Comparison of ENCODE assay signal across 14 mouse cellular contexts in genomic region chr1:91674082-91674655, GRCm38 (mm10).
"Had no signal": no experiment of that assay in that cellular context is flagged by ENCODE, and none has a peak within 500 bp of the region (broad histone marks: within the 10 kb centered on the region; RNA-seq: fewer than 3 reads in every experiment).

No protein-coding gene starts in this region.

- DNase-seq: kidney, adult 8-10 months; kidney, postnatal 36 days; left cerebral cortex, postnatal 4 days; lung, adult 18-20 months; lung, postnatal 4 days; midbrain, embryonic 14.5 days; right cerebral cortex, postnatal 4 days; spleen, adult 18-20 months; thymus, adult 2 months; thymus, postnatal 25 days had no signal

- H3K9ac ChIP-seq: limb, embryonic 13.5 days; liver, embryonic 14.5 days; neural tube, embryonic 12.5 days had no signal

- H3K36me3 ChIP-seq: limb, embryonic 13.5 days; midbrain, embryonic 10.5 days; neural tube, embryonic 12.5 days had no signal

- H3K9me3 ChIP-seq: limb, embryonic 13.5 days; midbrain, embryonic 10.5 days; neural tube, embryonic 12.5 days had no signal

- H3K27me3 ChIP-seq: neural tube, embryonic 12.5 days had no signal

- H3K27ac ChIP-seq: limb, embryonic 13.5 days; liver, embryonic 14.5 days; midbrain, embryonic 10.5 days; neural tube, embryonic 12.5 days had no signal

- H3K4me1 ChIP-seq: midbrain, embryonic 10.5 days; neural tube, embryonic 12.5 days had no signal

- H3K4me2 ChIP-seq: limb, embryonic 13.5 days; neural tube, embryonic 12.5 days had no signal

- H3K4me3 ChIP-seq: limb, embryonic 13.5 days; midbrain, embryonic 10.5 days; neural tube, embryonic 12.5 days had no signal
